21 mouse cellular contexts compared by ENCODE assay signal in the genomic region with DNA sequence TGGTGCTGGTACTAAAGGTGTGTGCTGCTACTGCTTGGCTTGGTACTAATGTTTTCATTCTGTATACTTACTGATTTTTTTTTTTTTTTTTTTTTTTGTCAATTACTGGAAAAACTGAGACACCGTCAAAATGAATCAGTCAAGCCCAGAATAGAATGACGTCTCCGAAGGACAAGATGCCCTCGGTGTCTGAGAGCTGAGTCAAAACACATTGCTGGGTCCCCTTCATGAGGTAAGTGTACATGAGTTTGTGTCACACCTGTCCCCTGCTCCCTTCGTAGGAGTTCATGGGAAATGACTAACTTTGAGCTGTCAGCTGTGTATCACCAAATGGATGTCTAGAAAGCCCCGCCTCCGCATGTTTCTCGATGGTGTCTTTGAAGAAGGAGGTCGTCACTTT. TPM values are rescaled to one million over a fixed set of nuclear protein-coding genes. Genes with fewer than 3 reads are reported as not detected.
"Had no signal": no experiment of that assay in that cellular context is flagged by ENCODE, and none has a peak within 500 bp of the region (broad histone marks: within the 10 kb centered on the region; RNA-seq: fewer than 3 reads in every experiment).

No protein-coding gene starts in this region.

- ATAC-seq: lung, postnatal 0 days; midbrain, embryonic 13.5 days; midbrain, embryonic 16.5 days had no signal

- H3K9ac ChIP-seq: lung, embryonic 15.5 days; midbrain, embryonic 13.5 days; neural tube, embryonic 13.5 days; neural tube, embryonic 15.5 days had no signal

- H3K36me3 ChIP-seq: lung, embryonic 15.5 days; midbrain, embryonic 13.5 days; neural tube, embryonic 13.5 days; neural tube, embryonic 15.5 days had no signal

- H3K4me1 ChIP-seq: lung, embryonic 15.5 days; megakaryocyte, embryonic 14.5 days had no signal

- DNase-seq: lung, adult 2 months; lung, postnatal 14 days; lung, postnatal 36 days; retina, postnatal 1 day; right cerebral cortex, adult 18-20 months; right cerebral cortex, postnatal 25 days; right cerebral cortex, postnatal 4 days; spleen, adult 18-20 months; thymus, adult 18-20 months; thymus, postnatal 25 days; thymus, postnatal 4 days had no signal

- H3K9me3 ChIP-seq: lung, embryonic 15.5 days; midbrain, embryonic 13.5 days; neural tube, embryonic 13.5 days; neural tube, embryonic 15.5 days had no signal

- H3K27me3 ChIP-seq: midbrain, embryonic 13.5 days; neural tube, embryonic 13.5 days; neural tube, embryonic 15.5 days had no signal

- H3K4me3 ChIP-seq: lung, embryonic 15.5 days; megakaryocyte, embryonic 14.5 days; midbrain, embryonic 13.5 days; myocyte; neural tube, embryonic 13.5 days; neural tube, embryonic 15.5 days had no signal

- H3K27ac ChIP-seq: lung, embryonic 15.5 days; macrophage; midbrain, embryonic 13.5 days; neural tube, embryonic 13.5 days; neural tube, embryonic 15.5 days had no signal

- H3K4me2 ChIP-seq: lung, embryonic 15.5 days; midbrain, embryonic 11.5 days; midbrain, embryonic 13.5 days; neural tube, embryonic 13.5 days; neural tube, embryonic 15.5 days had no signal

RNA-seq across cellular contexts. Expression of a gene that starts 11.0 kb away (rescaled TPM):
- polyA plus RNA-seq: macrophage had no signal
